Mouse (Mus musculus) telencephalon, adult 2 months (tissue): ENCODE data around the gene Nebl.
A peak's percentile ranks its signal among the peaks of the same experiment; 100 is the strongest.
"Not testable (repeated sequence)": the region's sequence is repeated elsewhere in the genome, so short reads cannot be mapped to it uniquely, and the experiment has no call there.

Source experiments
- DNase-seq: peaks from one replicate; pipeline ENCODE4 v3.0.0-alpha.2; 2011; ENCODE audit warnings: low read depth, low spot score

Nebl gene

DNA sequence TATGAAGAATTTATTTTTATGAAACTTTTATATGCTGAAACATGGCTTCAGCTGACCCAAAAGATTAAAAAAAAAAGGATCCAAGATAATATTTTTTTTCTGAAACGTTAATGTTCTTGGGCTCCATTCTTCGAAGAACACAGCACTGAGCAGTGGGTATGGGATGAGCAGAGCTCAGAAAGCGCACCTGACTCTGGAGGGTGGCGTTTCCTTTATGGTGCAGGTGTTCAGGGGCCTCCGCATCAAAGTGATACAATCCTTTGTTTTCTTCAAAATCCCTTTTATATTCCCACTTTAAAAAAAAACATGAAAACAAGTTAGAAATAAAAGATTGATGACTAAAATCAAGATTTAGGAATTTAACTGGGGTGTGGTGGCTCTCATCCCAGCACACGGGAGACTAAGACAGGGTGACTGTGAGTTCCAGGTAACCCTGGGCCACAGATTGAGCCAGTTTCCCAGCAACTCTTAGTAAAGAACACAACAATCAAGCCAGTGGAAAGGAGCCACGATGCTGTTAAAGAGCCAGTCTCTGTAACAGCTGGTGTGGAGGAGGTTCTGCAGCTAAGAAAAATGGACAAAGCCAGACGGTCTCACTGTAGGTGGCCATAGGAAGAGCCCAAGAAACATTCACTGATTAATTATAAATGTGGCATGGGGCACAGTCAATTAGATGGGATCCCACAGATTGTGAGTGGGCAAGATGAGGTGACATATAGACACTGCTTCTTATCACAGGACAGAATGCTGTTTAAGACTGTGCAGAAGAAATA lies 317.6 kb downstream of the Nebl start:
- DNase-seq: peak; percentile 53

DNA sequence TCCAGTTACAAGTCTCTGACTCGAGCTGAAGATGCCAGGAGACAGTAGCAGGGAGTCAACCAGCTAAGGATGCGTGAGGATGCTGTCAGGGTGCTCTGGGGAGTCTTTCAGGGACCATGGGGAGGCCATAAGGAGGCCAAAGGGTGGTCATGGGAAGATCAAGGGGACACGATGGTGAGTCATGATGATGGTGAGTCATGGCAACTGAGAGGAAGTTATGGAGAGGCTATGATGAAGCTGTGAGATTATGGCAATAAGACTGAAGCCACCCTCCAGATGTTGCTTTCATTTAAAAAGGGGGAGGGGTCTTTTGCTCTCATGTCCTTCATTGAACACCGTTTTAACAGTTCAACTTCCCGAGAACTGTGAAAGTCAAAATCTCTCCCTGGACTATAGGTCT lies 322.0 kb downstream of the Nebl start:
- DNase-seq: no peak

DNA sequence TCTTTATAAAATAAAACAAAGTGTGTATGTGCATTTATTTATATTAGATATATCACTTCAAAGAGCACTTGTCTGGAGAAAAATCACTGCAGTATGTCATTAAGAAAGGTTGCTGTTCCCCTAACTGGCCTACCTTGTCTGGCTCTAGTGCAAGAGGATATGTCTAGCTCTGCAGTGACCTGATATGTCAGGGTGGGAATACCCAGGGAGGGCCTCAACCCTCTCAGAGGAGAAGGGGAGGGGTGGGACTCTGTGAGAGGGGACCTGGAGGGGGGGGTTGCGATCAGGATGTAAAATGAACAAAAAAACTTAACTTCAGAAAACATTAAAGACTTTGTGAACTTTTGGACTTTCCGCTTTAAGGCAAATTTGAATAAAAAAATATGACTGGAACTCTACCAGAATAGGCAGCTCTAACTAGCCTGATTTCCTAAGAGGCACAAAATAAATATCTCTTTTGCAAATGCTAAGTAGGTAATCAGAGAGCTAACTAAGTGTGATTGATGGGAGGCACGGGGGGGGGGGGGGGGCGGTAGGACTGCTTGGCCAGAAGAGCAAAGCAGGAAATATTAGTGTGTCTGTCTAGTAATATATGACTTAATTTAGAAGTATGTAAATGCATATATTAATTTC lies 325.2 kb downstream of the Nebl start:
- DNase-seq: no peak

GRCm38 (mm10) chr2:17402511-17402910 lies 328.8 kb downstream of the Nebl start:
- DNase-seq: no peak

DNA sequence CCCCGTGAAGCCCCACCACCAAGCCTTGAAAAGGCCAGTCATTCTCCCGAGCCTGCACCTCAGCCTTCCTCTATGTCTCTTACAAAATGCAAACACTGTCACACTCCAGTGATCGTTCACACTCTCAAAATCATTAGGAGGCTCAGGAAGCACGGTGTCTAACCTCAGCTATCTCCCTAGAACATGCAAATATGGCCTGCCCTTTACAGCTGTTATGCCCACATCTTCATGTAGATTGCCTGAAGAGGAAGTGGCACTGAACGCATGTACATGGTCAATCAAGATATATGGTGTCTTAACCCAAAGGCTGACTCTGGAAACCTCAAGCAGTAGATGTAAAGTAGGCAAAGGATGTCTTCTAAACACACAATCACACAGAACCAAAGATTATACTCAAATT lies 335.0 kb downstream of the Nebl start:
- DNase-seq: no peak

DNA sequence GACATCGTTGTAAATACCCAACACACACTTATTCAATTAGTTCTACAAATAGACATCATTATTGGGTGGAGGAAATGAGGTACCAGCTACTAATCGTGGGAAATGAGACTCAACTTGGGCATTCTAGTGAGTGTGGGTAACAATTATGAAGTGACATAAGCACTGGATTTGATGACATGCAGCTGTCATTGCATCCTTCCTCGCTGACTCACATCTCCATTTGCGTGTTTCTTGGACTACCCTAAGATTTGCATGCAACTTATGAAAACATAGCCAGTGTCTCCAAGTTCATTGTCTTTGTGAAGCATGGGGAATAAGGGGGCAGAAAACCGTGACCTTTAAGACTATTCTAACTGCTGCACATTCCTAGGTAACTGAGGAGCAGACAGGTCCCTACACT lies 339.9 kb downstream of the Nebl start:
- no peak for DNase-seq

- no peak for DNase-seq
Measured at GRCm38 (mm10) chr2:17390513-17391200, 340.6 kb downstream of the Nebl start.

GRCm38 (mm10) chr2:17389886-17390285 lies 341.4 kb downstream of the Nebl start:
- DNase-seq: no peak

DNA sequence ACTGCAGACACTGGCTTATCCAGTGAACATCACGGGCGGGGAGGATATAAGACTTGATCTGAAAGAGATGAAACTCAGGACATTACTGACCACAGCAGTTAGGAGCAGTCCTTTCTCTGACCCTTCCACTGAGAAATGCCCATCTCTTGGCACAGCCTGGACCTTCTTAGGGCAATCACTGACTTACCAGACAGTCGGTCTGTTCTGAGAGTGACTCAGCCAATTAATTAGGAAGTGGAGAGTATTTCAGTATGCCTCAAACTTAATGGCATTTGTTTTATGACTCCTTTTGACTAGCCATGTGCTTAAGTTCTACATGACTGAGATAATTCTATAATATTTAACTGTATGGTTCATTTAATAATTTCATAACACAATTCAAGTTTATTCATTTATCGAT lies 341.9 kb downstream of the Nebl start:
- DNase-seq: no peak

GRCm38 (mm10) chr2:17382227-17382626 lies 349.0 kb downstream of the Nebl start:
- DNase-seq: peak; percentile 56

DNA sequence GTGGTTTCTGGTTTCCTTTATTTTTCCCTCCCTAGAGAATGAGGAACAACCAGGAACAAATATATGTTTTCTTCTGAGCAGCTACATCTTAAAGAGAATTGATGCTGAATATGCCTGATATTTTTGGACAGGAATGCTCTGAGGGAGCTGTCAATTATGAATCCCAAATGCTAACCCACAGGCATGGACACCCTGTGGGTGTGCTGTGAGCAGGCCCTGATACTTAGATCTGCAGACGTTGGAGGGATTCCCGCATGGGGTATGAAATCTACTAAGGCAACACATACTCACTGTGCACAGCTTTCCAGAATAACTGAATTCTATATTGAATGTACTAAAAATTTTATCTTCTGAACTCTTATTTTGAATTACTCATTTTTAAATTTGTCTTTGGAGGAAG lies 355.3 kb downstream of the Nebl start:
- no peak for DNase-seq

DNA sequence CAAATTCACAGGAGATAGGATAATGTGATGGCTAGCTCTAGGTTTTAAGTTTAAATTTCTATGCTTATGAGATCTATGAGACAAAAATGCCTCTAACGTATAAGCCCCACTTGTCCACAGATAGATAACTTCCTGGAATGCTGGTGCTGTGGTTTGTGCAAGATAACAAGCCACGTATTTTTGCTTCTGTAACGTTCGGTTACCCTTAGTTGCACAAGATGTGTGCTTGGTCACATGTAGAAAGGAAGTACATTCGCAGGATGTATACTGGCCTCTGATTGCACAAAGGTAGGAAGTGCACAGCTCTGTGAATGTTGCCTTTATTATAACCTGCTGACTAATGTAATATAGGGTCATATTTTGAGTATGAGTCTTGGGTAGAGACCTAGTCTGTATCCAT lies 365.6 kb downstream of the Nebl start:
- no peak for DNase-seq

DNA sequence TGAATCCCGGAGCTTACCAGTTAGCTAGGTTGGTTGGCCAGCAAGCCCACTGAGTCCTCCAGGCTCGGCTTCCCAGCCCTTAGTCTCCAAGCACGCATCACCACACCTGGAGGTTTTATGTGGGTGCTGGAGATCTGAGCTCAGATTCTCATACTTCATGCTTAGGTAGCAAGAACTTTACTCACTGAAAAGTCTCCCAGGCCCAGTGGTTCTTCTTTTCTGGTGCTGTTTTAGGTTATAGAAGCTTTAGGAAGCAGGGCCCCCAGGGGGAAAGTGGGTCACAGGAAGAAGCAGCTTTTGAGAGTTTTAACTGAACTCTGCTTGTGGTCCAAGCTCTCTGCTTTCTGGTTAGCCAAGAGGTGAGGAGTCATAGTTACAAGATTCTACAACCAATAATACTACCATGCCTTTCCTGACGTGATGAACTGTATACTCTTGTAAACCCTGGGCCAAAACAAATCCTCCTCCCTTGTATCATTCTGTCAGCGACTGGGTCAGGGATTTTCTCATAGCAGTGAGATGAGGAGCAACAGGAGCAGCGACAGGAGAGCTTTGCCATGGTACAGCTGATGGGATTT lies 366.2 kb downstream of the Nebl start:
- no peak for DNase-seq

- DNase-seq: peak; percentile 12
Measured at GRCm38 (mm10) chr2:17363337-17364216, 367.7 kb downstream of the Nebl start.

GRCm38 (mm10) chr2:17362181-17362580 lies 369.1 kb downstream of the Nebl start:
- DNase-seq: no peak

DNA sequence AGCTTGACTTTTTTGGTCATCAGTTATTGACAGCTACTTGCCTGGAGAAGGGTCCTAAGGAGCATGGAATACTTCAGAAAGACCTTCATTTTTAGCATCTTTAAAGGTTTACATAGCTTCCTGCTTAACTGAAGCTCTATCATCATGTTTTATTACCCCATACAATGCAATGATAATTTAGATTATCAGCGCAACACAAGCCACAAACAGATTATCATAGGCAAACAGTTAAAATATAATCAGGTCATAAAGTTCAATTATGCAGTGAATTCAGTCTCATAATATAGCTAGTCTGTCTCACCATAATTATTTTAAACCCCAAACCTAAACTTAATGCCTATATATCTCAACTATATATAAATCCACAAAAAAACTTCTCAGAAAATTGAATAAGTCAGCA lies 386.6 kb downstream of the Nebl start:
- no peak for DNase-seq

- no peak for DNase-seq
Measured at GRCm38 (mm10) chr2:17335451-17335850, 395.8 kb downstream of the Nebl start.

DNA sequence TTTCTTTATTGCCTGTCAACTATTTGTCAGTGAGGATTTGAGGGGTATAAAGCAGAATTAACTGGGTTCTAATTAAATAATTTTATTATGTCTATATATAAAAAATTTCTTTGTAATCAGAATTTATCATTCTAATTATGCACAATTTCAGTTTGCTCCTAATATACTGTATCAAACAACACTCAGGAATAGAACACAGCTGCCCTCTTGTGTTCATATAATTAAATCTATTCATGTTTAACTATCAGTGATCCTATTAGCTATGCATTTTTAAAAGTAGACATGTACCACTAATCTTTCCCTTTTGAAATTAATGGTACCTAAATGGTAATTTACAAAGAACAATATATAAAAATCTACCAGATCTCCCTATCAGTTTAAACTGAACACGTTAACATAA lies 404.7 kb downstream of the Nebl start:
- no peak for DNase-seq

DNA sequence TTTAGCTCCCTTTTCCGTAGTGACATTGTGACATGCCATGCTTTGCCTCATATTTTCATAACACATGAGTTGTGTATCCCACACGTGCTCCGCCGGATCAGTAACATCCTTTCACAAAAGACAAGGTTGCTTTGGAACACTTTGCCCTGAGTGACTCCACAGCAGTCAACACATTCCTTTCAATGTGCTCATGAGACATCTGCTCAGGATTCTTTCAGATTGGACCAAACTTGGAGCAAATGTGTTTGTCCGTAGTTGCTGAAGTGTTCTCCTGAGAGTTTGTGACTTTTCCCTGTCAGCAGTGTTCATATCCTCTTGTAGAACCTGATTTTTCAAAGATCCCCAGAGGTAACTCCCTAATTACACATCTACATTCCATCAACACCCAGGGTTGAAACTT lies 414.4 kb downstream of the Nebl start:
- no peak for DNase-seq

DNA sequence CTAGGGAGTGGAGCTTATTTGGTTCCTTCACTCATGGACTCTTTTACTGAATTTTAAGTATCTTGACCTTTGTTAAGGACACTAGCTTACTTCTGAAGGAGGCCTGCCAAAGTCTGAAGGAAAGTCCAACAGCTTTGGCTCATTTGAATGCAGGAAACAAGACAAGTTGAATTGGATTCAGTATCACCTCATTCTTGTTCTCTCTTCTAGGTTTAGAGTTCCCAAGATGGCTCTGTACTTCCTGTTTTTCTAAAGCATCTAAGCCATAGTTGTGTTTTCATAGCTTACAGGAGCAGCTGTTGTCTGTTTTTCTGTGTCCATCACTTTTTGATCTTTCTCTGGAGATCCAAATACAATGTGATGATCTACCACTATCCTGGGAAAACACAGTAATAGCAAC lies 429.9 kb downstream of the Nebl start:
- no peak for DNase-seq

DNA sequence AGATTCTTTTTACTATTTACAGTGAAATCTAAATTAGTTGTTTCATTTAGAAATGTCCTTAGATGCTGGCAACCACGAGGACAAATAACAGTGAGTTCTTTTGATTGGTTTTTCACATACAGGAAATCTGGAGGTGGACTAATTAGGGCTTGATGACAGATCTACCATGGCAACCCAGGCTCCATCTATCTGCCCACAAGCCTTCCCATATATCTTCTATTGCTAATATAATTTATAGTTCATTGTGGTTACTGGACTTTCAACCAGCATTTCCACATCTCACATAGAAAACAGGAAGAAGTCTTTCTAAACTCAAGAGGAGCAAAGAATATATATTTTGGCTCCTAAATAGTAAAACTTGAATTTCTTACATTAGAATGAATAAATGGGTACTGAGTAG lies 433.8 kb downstream of the Nebl start:
- DNase-seq: no peak

GRCm38 (mm10) chr2:17295257-17295656 lies 436.0 kb downstream of the Nebl start:
- not testable (repeated sequence) for DNase-seq
